Mouse (Mus musculus) cerebellum, adult 11 months (tissue): Measurements from ENCODE around the gene Cdhr3.
"Not testable (repeated sequence)": the region's sequence is repeated elsewhere in the genome, so short reads cannot be mapped to it uniquely, and the experiment has no call there.

Experiments
- DNase-seq: peaks from one replicate; pipeline ENCODE4 v3.0.0; 2022

Cdhr3 gene

DNA sequence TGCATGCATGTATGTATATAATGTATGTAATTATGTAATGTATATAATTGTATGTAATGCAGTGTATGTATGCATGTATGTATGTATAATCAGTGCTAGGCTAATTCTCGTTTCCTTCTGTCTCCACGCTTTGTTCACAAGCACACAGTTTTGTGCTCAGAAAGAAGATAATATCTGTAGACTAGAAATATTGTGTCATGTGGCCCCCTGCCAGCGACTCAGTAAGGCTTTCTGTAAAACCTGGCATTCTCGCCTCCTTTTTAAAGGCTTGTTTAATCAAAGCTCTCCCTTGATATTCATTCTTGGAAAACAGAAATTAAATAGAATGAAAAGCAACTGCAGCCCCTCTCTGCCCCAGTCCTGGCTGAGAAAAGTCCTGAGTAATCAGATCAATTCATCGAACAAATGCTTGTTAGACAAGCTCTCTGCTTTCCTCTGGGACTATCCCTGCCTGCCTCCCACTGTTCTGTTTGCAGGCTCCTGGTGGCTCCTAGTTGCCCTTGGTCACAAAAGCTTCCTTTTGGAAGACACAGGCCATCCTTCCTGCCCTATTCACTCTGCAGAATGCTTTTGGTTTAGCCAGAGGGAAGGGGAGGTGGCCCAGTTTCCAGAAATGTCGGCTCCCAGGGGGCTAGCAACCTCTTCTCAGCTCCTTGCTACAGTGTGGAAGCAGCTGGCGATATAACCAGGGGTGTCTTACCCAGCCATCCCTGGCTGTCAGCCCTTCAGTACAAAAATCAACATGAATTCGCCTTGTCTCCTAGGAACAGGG is 20.6 kb downstream of the Cdhr3 start:
- no peak for DNase-seq

DNA sequence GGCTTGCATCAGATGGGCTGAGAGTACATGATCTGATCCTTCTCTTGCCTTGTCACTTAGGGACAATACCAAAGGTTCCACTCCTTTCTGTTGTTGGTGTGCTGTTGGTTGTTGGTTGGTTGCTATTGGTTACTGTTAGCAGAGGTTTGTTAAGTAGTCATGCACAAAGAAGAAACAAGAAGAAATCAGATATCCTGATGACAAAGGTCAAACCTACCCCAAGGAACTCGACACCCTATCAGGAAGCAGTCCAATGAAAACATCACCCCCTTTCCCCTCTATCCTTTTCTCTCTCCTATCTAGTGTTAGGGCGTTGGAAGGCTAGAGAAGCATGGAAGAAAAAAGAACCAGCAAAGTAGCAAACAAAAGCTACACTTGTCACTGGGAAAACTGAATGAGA is 23.7 kb downstream of the Cdhr3 start:
- DNase-seq, result no peak

DNA sequence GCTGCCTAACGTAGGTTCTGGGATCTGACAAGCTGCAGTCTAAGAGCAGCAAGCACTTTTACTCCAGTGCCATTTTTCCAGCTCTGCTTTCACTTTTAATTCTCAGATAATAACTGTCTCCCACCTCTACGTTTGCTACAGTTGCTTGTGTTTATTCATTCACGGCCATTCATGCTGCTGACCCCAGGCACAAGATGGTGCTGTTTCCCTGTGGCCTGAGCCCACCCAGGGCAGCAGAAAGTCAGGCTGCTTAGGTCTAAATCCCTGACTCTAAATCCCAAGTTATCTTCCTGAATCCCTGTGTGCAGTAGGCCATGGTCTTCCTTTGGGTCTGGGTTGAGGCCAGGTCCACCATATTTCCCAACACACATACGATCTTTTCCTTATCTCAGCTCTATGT is 26.3 kb downstream of the Cdhr3 start:
- DNase-seq, result no peak

DNA sequence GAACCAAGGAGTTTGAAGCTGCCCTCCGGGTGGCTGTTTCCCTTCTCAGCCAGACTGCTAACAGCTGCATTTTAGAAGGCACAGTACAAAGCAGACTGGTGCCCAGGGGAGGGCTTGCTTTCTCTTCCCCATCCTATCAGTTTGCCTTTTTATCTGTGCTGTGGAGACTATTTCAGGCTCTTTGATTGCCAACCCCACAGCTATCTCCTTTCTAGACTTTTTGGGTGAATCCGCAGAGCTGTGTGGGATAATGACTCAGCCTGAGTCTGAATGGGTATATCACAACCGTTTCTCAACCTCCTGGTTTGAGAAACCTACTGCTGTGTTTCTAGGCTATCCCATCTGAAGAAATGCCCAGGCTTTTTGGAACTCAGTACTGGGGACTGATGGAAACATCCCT is 27.5 kb downstream of the Cdhr3 start:
- DNase-seq, result no peak

DNA sequence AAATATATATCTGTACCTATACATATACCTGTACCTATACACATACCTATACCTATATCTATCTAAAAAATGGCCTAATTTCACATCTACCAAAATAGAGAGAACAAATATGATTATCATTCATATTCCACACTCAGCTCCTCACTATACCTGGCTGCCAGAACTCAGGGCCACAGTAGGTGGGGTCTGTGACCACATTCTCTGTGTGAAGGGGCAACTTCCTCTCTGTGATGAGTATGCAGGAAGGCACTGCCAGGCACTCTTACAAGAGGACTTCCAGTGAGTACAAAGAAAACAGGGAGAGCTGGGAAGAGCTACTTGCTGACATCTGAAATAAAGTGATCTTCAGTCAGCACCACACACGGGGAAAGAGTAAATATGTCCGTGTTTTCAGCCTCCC is 28.4 kb downstream of the Cdhr3 start:
- DNase-seq, result no peak

DNA sequence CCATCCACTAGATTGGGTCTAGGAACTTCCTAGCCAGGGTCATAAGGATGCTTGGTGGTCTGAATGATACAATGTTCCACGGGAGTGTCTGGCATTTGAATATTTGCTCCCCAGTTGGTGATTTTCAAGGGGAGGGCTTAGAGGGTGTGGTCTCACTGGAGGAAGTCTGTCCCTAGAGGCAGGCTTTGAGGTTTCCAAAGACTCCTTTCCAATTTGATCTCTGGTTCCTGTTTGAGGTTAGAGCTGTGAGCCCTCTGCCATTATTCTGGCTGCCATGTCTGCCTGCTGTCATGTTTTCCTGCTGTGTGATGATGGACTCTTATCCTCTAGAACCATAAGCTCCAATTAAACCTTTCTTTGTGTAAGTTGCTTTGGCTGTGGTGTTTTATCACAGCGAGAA is 29.4 kb downstream of the Cdhr3 start:
- no peak for DNase-seq

DNA sequence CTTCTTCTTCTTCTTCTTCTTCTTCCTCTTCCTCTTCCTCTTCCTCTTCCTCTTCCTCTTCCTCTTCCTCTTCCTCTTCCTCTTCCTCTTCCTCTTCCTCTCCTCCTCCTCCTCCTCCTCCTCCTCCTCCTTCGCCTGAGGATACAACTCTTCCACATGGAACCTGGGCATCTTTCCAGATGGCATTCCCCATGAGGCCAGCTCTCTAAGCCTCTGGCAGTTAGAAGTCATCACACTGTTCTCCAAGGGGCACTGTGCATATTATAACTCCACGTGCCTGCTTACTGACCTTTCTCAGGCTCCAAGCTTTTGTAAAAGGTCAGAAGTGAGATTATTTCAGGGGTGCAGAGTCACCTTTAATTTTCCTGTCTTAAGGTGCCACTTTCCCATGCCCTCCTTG is 30.3 kb downstream of the Cdhr3 start:
- not testable (repeated sequence) for DNase-seq

DNA sequence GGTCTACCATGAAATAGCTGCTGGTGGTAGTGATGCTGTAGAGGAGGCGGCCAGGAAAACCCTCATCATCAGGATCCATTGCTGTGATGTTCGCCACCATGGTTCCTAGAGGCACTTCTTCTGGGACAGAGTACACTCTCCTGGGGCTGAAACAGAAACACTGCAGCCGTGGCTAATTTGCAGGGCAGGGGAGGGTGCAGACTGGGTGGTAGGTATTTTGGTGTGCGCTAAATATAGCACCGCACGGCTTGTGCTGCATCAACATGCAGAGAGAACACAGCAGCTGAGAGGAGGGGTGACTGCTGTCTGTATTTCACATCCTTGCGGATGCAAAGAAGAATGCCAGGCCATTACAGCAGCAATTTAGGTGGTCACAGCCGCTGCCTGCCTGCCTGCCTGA is 31.0 kb downstream of the Cdhr3 start:
- DNase-seq, result no peak

DNA sequence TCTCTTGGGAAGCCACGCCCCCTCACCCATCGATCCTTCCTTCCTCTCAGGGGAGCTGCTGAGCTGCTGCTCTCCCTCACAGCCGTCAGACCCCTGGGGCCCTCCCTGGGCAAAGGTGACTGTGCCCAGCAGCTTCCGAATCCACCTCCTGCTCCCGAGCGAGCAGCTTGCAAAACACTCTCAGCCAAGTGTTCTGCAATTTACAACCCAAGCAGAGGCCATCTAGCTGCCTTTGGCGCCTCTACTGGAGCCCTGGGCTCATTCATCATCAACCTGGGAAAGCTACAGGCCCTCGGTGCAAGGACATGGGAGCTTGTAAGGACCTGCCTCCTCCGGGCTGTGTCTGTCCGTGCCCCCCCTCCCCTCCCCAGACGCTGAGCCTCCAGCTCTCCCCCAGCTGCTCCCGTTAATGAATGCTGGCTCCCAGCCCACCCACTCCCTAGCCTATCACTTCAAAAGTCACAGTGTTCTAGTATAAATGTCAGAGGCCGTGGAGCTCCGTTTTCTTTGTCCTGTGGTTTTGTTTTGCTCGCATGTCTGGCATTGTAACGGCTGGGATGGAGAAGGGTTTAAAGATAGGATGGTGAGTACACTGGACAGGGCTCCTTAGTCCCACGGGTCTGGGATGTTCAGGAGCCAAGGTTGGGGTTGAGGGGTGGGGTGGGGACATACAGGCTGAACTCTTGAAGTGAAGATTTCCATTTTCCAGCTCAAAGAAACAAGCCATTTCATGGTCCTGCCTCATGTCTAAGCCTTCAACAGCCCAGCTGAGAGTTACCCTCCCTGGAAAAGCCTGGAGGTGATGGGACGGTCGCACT is 35.2 kb downstream of the Cdhr3 start:
- peak; percentile 7 for DNase-seq

DNA sequence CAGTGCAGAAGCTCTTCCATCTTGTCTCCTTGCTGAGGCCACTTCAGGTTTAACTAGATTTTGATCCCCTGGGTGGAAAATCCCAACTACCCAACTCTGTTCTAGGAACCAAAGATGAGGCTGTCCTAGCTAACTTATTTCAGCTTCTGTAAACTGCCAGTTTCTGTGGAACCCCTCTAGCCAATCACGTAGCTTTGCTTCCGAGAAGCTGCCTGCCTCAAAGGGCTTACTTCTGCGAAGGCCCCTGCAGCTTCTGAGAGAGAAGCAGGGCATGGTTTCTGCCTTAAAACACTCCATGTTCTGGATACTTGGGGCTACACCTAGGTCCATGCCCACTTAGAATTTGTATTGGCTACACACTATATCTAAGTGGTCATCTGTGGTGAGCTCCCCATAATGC is 36.1 kb downstream of the Cdhr3 start:
- no peak for DNase-seq

DNA sequence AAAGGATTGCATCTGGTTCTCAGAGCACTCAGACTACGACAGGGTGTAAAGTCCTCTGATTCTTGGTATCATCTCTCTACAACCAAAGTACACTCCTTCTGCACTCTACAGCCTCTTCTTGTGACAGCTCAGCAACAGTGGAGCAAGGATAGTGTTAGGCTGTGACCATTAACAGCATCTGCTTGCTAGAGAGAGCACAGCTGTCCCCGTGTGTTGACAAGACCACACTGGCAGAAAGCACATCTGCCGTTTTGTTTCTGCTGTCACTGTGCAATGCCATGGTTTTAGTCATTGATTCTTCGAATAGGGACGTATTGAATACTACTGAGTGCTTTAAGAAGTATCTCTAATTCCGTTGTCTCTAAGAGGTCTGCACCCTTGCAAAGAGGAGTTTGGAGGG is 36.6 kb downstream of the Cdhr3 start:
- DNase-seq, result no peak

DNA sequence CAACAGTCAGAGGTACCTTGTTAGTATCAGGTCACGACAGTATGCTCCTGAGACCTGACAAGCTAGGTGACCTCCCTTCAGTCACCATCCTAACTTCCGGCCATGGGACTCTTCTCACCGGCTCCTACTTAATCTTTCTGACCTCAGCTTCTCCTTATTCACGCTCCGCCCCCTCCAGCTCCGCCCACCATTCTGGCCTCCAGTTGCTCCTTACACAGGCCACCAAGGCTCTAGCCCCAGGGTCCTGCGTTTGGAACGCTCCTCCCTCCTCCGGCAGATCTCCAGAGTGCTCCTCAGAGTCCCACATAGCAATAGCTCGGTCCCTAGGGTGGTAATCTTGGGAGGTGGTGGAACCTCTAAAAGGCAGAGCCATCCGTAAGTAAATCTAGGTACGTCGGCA is 38.9 kb downstream of the Cdhr3 start:
- DNase-seq, result no peak

DNA sequence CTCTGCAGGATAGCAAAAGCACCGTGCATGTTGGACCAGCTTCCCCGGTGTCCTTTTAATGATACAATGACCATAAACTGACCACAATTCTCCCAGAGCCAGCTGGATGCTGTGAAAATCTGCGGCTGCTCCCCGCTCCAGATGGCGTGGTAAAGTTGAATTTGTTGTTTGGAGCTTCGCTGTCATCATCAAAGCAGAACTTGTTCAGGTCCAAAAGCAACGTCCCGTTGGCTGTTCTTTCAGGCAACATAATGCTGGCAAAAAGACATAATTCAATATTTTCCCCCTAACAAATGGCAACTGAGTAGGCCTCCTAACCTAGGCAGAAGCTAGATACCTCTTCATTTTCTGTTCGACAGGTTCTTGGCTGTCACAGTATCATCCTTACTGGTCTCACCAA is 39.4 kb downstream of the Cdhr3 start:
- no peak for DNase-seq

DNA sequence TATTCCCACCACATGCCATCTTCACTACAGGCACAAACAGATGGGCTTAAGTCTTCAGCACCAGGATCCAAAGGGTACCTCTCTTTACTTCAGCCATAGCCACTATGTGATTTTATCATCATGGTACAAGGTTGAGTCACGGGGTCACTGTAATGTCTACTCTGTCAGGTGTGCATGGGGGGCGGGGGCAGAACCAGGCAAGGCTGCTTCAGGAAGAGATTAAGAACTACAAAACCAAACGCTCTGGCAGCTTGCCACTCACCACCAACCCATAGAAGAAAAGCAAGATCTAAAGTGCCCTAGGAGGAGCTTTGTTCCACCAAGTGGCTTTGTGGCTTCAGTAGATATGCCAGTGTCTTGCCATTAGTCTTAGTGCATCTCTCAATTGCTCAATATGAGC is 44.3 kb downstream of the Cdhr3 start:
- no peak for DNase-seq

DNA sequence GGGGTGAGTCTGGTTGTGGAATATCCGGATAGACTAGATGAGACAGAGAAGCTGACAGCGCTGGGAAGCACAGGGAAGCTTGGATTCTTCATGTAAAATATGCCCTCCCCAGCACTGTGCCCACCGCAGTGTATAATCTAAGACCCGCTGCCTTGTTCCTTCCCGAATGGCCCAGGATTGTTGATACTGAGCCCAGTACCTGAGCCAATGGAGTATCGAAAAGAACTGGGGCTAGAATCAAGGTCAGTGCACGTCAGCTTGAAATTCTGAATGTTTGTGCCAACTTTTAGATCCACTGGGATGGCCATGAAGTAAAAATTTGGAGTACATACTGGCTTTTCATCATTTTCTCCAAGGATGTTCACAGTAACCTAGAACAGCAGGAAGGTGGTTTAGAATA is 46.2 kb downstream of the Cdhr3 start:
- no peak for DNase-seq

DNA sequence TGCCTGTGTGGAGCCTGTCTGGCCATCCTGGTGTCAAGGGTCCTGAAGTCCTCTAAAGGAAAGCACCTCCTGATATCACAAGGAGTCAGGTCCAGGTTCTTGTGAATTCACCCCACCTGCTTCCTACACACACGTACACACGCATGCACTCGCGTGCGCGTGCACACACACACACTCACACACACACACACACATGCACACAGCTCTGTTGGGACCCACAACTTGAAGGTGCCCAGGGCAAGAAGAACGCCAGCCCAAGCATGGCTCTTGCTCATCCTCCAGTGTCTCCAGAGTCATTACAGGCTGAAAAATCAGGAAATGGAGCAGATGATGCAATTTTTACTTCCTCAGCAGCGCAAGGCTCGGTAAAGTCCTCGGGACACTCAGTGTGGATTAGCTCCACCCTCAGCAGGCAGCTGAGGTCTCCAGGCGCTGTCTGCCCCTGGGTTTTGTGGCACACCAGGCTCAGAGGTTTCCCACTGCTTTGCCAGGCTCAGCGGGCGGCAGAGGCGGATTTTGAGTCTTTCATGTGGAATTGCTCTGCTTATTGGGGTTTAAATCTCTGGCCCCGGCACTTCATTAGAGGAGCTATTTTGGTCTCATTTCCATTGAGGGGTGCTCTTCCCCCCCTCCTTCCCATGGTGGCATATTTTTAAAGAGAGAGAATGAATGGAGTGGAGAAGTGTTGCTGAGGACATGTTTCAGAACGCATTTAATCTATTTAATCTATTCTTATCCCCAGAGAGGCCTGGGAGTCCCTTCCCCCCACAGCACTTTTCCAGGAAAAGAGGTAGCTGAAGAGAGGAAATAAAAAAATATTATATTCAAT is 46.9 kb downstream of the Cdhr3 start:
- no peak for DNase-seq

DNA sequence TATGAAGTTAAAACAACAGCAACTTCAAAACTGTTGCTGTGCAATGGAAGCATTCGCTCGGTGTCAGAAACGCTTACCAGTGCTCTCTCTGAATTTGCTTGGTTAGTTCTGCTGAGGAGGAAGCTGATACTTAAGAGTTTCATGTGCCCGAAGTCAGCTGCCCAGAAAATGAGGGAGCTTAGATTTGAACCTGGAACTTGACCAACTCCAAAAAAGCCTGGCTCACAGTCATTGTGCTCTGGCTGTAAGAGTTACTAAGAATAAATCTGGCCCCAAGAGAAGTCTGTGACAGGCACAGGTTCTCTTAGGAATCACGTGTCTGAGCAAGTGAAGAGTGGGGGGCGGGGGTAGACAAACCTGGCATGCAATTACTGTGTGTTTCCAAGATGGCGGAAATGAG is 51.2 kb downstream of the Cdhr3 start:
- no peak for DNase-seq

DNA sequence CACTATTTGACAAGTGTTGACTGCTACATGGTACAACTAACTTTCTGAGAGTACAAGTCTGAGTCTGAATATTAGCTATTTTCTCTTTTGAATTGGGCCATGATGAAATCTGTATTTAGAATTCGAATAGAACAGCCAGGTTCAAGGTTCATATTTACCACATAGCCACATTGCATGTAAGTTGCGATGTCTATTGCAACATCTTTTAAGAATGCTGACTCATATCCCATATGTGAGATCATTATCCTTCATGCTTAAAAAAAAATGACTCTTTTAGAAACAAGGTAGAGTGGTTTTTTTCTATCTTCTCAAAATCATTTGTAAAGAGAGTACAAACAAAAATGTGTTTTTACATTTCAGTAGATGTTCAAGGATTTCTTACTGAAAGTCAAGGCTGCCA is 51.9 kb downstream of the Cdhr3 start:
- no peak for DNase-seq

DNA sequence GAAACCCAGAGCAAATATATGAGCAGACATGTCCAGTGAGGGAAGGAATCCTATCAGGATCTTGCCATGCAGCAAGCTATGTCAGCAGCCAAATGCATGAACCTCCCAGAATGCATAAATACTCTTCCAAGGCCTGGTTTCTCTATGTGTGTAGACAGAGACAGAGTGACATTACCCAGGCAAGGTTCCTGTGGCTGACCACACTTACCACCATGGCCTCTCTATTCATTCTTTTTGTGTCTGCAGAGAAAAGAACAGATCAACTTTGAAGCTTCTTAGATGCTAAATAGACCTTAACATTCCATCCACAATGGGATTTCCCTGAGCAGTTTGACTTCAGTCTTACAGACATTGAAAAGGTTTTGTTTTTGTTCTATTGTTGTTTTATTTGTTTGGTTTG is 54.0 kb downstream of the Cdhr3 start:
- no peak for DNase-seq

DNA sequence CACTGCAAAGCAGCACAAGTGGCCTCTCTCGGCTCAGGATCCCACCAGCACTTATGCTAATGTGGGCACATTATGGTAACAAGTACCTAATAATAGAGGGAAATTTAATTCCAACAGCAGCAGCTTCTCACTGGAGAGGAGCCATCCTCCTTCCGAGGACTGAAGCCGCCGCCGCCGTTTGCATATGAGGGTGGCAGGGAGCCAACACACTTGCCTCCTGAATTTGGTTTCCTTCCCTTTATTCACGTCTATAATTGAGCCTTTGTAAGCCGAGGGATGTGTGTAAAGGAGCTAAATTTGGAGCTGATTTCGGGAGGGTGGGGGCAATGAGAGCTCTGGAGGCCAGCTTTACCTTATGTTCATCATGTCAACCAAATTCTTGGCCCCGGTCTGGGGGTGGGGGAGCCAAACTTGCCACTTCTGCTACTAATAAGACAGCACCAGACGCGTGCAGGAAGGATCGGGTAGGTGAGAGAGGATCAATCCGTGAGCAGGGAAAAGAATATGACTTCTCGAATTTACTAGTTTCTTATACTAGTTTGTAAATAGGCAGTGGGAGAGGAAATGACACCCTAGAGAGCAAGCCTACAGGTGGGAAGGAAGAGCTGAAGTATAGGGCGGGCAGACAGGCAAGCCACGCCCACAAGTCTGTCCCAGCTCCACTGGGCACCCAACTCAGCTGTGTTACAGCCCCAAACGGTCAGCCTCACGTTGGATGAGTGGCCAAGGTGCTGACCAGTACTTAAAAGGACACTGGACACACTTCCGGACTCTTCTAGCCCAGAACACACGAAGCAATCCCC is 56.8 kb downstream of the Cdhr3 start:
- peak; percentile 12 for DNase-seq

DNA sequence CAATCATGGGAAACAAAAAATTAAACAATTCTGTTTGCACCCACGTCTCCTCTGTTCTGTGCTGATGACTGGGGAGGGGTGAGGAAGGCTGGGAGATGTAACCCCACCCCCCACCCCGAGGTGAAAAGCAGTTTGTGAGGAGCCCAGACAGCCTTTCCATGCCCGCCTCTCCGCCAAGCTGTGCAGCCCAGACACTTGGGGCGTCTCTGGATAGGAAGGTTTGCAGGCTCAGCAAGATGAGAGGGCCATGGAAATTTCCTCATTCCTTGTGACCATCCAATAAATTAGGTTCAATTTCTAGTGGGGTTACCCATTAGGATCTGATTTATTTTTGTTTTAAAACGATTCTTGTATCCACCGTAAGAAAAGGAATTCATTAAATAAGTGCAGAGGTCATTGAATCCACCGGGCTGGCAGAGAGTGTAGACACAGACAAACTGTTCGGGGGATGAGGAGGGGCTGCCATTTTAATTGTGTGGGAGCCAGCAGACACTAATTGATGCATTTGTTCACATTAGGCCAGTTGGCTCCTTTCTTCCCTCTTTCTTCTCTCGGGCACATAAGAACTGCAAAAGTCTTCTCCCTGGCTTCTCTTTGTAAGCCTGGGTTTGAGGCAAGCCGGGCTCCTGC is 57.5 kb downstream of the Cdhr3 start:
- DNase-seq, result no peak

DNA sequence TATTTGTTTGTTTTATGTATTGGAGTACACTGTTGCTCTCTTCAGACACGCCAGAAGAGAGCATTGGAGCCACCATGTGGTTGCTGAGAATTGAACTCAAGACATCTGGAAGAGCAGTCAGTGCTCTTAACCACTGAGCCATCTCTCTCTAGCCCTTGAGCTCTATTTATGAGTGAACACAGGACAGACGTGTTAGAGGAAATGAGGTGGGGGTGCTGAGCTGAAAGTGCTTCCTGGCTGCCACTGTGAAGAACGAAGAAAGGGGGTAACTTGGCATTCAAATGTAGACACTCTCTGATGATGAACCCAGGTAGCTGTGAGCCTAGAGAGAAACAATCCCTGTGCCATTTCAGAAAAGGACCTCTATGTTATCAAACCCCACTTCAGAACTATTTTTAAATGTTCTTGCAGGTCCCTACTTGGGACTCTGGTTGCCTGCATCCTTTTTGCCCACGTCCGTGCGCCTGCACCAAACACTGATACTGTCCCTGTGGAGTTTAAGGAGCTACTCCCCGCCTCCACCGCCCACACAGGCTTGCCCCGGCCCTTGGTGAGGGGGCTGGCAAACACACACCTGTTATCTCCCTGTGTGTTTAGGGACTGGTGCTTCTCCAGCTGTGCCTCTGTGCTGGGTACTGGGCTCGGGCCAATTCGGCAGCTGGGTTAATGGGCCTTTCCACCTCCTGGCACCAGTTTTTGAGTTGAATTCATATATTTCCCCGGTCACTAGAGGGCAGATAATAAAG is 58.2 kb downstream of the Cdhr3 start:
- no peak for DNase-seq
